Mouse (Mus musculus) brain, embryonic 14.5 days (tissue): ENCODE results near the gene Atp4b.

ENCODE experiments used
- CTCF ChIP-seq: fragments of 200-500 bp; IDR thresholded peaks from 2 replicates; pipeline ENCODE4 v1.5.1; 2012; ENCODE audit warnings: inconsistent platforms, mild to moderate bottlenecking, moderate library complexity, borderline replicate concordance; ENCODE audit not compliant: insufficient read depth, insufficient read length; ENCODE audit errors: extremely low read depth
- POLR2A ChIP-seq: fragments of 200-500 bp; IDR thresholded peaks from 2 replicates; pipeline ENCODE4 v1.6.1; 2012; ENCODE audit warnings: mild to moderate bottlenecking, inconsistent platforms, borderline replicate concordance; ENCODE audit not compliant: poor library complexity, insufficient read depth, insufficient read length, severe bottlenecking; ENCODE audit errors: extremely low read depth

DNA sequence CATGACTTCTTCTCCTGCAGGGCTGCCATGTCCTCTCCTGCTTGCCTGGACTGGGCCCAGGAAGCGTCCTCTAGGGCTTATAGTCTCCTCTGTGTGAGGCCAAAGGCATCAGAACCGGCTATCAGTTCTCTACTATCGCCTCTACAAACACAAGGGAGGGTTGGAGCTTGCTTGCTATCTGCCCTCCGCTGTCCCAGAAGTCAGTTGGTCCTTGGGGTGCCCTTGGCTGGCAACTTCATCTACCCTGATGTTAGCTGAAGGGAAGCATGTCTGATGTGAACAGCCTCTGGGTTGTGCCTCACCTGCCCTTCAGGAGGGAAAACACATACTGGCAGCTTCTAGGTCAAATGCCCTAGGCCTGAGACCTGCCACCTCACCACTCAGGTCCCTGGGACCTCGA is at the start of gene Atp4b:
- TF ChIP-seq POLR2A: no peak
- TF ChIP-seq CTCF: no peak
